In genomic region chr2:121115418-121115817, GRCm38 (mm10) we compare ENCODE assay signal across 23 mouse cellular contexts. TPM values are rescaled to one million over a fixed set of nuclear protein-coding genes. Genes with fewer than 3 reads are reported as not detected.
DNase-seq lines count a peak whose midpoint lies in the region; ATAC-seq lines count a peak whose summit lies in the region.
"Had no signal": no experiment of that assay in that cellular context is flagged by ENCODE, and none has a peak within 500 bp of the region (broad histone marks: within the 10 kb centered on the region; RNA-seq: fewer than 3 reads in every experiment).

No protein-coding gene starts in this region.

- H3K27me3 ChIP-seq in kidney, embryonic 16.5 days (ENCODE audit: insufficient read depth, low read length) = peaks cover 3% of the 10 kb centered on the region; the same call in 1 of the 2 replicates
- H3K27me3 ChIP-seq: embryonic facial prominence, embryonic 13.5 days; embryonic facial prominence, embryonic 15.5 days; forebrain, embryonic 12.5 days had no signal

- ATAC-seq in kidney, embryonic 16.5 days (ENCODE audit: low FRiP score, low TSS enrichment) = peak; percentile 51
- ATAC-seq: forebrain, embryonic 14.5 days; forebrain, embryonic 16.5 days had no signal

- H3K9me3 ChIP-seq in kidney, embryonic 16.5 days (ENCODE audit: low read length) = no peaks in the 10 kb centered on the region
- H3K9me3 ChIP-seq: embryonic facial prominence, embryonic 13.5 days; embryonic facial prominence, embryonic 15.5 days; forebrain, embryonic 10.5 days; forebrain, embryonic 12.5 days had no signal

- 63% methylated on average over 2 of the region's 2 CpGs for WGBS in kidney, embryonic 16.5 days

- no peak overlapping the region; the same call in 1 of the 2 replicates for H3K27ac ChIP-seq in kidney, embryonic 16.5 days (ENCODE audit: low read length)
- H3K27ac ChIP-seq: embryonic facial prominence, embryonic 13.5 days; embryonic facial prominence, embryonic 15.5 days; forebrain, embryonic 10.5 days; forebrain, embryonic 12.5 days had no signal

- no peak overlapping the region for H3K4me2 ChIP-seq in kidney, embryonic 16.5 days (replicated peaks; ENCODE audit: low read depth, low read length)
- H3K4me2 ChIP-seq: embryonic facial prominence, embryonic 13.5 days; embryonic facial prominence, embryonic 15.5 days; forebrain, embryonic 12.5 days had no signal

- no peak overlapping the region for H3K9ac ChIP-seq in kidney, embryonic 16.5 days (replicated peaks; ENCODE audit: low read length)
- H3K9ac ChIP-seq: embryonic facial prominence, embryonic 13.5 days; embryonic facial prominence, embryonic 15.5 days; forebrain, embryonic 12.5 days had no signal

- peak; percentile 33 for DNase-seq in kidney, adult 9 months
- DNase-seq in kidney, postnatal 4 days = no peak
- no peak for DNase-seq in kidney, adult 11 months
- DNase-seq: adrenal gland, adult 2 months; adrenal gland, postnatal 10 days; adrenal gland, postnatal 25 days; cerebellum, adult 11 months; cerebellum, adult 18-20 months; cerebellum, adult 8-10 months; cerebellum, adult 9-11 months; cerebellum, postnatal 14 days; cerebellum, postnatal 36 days; embryo, embryonic 11 days had no signal

- H3K4me1 ChIP-seq in kidney, embryonic 16.5 days (ENCODE audit: insufficient read depth, low read length) = no peaks in the 10 kb centered on the region
- H3K4me1 ChIP-seq: embryonic facial prominence, embryonic 13.5 days; embryonic facial prominence, embryonic 15.5 days; forebrain, embryonic 10.5 days; forebrain, embryonic 12.5 days had no signal

- H3K4me3 ChIP-seq in kidney, embryonic 16.5 days (ENCODE audit: low read length) = no peak overlapping the region
- H3K4me3 ChIP-seq: embryonic facial prominence, embryonic 13.5 days; embryonic facial prominence, embryonic 15.5 days; erythroblast, embryonic 14.5 days; forebrain, embryonic 10.5 days; forebrain, embryonic 12.5 days had no signal

- H3K36me3 ChIP-seq in kidney, embryonic 16.5 days (ENCODE audit: insufficient read depth, low read length) = no peaks in the 10 kb centered on the region
- H3K36me3 ChIP-seq: embryonic facial prominence, embryonic 13.5 days; embryonic facial prominence, embryonic 15.5 days; forebrain, embryonic 10.5 days; forebrain, embryonic 12.5 days had no signal

RNA-seq across cellular contexts. Expression of gene Tgm7, which starts 5.8 kb away (rescaled TPM):
- polyA plus RNA-seq in kidney, embryonic 16.5 days (2015; fragmentation: Nextera tagmentation; extraction: Ambion mirVana) = 0.28 and 0.30 TPM in 2 replicates
- polyA plus RNA-seq: adrenal gland, adult 2 months; C2C12; embryonic facial prominence, embryonic 11.5 days; embryonic facial prominence, embryonic 13.5 days; embryonic facial prominence, embryonic 15.5 days; erythroblast, embryonic 14.5 days; forebrain, embryonic 10.5 days; forebrain, embryonic 12.5 days; forebrain, embryonic 14.5 days; forebrain, embryonic 16.5 days had no signal

RNA-seq across cellular contexts. Expression of gene Adal, which starts 24.8 kb away (rescaled TPM):
- polyA plus RNA-seq in kidney, embryonic 16.5 days (2015; fragmentation: Nextera tagmentation; extraction: Ambion mirVana) = 23.9 and 26.2 TPM in 2 replicates

RNA-seq across cellular contexts. Expression of gene Lcmt2, which starts 25.0 kb away (rescaled TPM):
- polyA plus RNA-seq in kidney, embryonic 16.5 days (2015; fragmentation: Nextera tagmentation; extraction: Ambion mirVana) = 26.3 and 28.4 TPM in 2 replicates

RNA-seq across cellular contexts. Expression of gene Tgm5, which starts 29.8 kb away (rescaled TPM):
- 5.6 and 6.7 TPM in 2 replicates for polyA plus RNA-seq in kidney, embryonic 16.5 days (2015; fragmentation: Nextera tagmentation; extraction: Ambion mirVana)
- polyA plus RNA-seq: adrenal gland, adult 2 months; embryonic facial prominence, embryonic 11.5 days; embryonic facial prominence, embryonic 13.5 days; erythroblast, embryonic 14.5 days; forebrain, embryonic 10.5 days; forebrain, embryonic 12.5 days; forebrain, embryonic 14.5 days; forebrain, embryonic 16.5 days had no signal

RNA-seq across cellular contexts. Expression of gene Tubgcp4, which starts 55.0 kb away (rescaled TPM):
- 56.9 and 69.4 TPM in 2 replicates for polyA plus RNA-seq in kidney, embryonic 16.5 days (2015; fragmentation: Nextera tagmentation; extraction: Ambion mirVana)
